Mouse (Mus musculus) cortical plate, adult 2 months (tissue): ENCODE measurements around the gene Myom1.

Source experiments
- CTCF ChIP-seq: fragments of 200-500 bp; IDR thresholded peaks from 2 replicates; pipeline ENCODE4 v1.5.1; 2011; ENCODE audit warnings: mild to moderate bottlenecking, control low read depth, low read length; ENCODE audit not compliant: insufficient read depth; ENCODE audit errors: extremely low read depth
- POLR2A ChIP-seq: fragments of 200-500 bp; IDR thresholded peaks from 2 replicates; pipeline ENCODE4 v1.6.1; 2011; ENCODE audit warnings: mild to moderate bottlenecking, low read length, control low read depth; ENCODE audit not compliant: insufficient read depth; ENCODE audit errors: extremely low read depth

DNA sequence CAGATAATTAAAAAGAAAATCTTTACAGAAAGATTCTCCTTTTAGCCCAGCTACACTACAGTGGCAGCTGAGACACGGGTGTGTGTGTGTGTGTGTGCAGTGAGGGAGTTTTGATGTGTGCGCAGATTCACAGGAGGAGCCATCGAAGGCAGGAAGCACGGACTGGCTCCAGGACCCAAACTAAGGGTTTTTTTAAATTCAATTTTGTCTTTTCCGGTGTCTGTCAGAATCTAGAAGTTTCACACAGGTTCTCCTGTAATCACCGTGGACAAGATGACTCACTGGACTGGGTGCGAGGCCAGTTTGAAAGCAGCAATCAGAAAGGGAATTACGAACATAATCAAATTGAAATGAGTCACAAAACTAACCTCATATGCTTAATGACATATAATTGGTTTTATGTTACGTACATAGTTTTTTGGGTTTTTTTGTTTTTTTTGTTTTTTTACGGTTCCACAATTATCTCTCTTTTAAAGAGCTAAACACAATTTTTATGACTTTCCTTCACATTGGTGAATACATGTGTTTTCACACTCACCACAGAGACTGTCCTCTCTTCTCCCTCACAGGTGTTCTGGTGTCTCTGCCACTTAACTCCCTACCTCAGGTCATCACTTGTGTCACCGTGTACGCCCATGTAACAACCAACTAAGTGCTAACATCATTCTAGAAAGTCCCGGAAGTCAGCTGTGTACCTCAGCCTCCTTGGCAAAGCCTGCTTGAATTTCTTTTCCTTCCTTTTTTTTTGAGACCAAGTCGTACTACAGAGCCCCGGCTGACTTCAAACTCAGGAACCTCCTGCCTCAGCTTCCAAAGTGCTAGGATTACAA lies 15.4 kb upstream of the Myom1 start:
- TF ChIP-seq CTCF (no peak), POLR2A (no peak)
